Mouse (Mus musculus): ENCODE data around the gene Slc29a1. TPM values are rescaled to one million over a fixed set of nuclear protein-coding genes. Genes with fewer than 3 reads are reported as not detected.
A peak's percentile ranks its signal among the peaks of the same experiment; 100 is the strongest.

The Slc29a1 gene
- polyA plus RNA-seq (2016; fragmentation: Nextera tagmentation; extraction: Ambion mirVana) = 59.1 and 60.5 TPM in 2 replicates

DNA sequence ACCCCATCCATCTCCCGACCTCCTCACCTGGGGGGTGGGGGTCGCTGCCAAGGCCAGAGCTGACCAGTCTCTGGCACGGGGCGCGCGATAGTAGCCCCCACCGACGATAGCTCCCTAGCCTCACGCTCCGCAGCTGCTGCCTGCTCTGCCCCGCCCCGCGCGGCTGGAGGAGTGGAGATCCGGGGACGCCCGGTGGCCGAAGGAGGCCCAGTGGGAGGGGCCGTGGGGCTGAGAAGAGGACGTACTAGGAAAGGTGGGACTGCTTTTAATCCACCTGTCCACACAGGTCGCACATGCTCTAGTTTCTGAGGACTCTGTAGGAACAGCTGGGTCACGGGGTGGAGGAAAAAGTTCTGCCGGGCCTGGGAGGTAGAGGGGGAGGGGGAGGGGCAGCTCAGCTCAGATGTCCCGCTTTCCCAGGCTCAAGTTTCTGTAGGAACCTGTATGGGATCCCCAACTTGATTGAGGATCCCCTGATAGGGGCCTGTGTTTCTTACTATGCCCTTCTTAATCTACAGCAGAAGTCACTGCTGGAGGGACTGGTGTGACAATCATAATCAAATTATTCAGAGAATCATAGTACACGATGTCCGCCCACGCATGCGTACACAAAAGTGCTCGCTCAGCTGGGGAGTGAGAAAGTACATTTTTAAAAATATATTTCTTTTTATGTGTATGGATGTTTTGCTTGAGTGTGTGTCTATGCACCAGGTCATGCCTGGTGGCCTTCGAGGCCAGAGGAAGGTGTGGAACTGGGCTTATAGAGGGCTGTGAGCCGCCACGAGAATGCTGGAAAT, at the start of gene Slc29a1:
Gene Slc29a1 (minus strand): TSS at position 161 of the 797 bp plus-strand sequence.
- peak within 1 kb of the TSS; percentile 38 for H3K9ac ChIP-seq
- 9% methylated on average over 32 of the region's 32 CpGs for WGBS
- no peaks in the 10 kb centered on the region for H3K9me3 ChIP-seq
- H3K4me3 ChIP-seq = peak within 1 kb of the TSS; percentile 34
- H3K36me3 ChIP-seq = no peaks in the 10 kb centered on the region
- no peak for ATAC-seq (ENCODE audit: insufficient number of reproducible peaks, insufficient read depth, low FRiP score, low TSS enrichment)
- peak within 1 kb of the TSS; percentile 65 for H3K4me2 ChIP-seq (replicated peaks)
- peaks cover 45% of the 10 kb centered on the region for H3K27me3 ChIP-seq
- H3K4me1 ChIP-seq = peaks cover 48% of the 10 kb centered on the region
- 0 out of 2 replicates have a peak within 1 kb of the TSS, but pooled peaks have one; percentile 19 for H3K27ac ChIP-seq

DNA sequence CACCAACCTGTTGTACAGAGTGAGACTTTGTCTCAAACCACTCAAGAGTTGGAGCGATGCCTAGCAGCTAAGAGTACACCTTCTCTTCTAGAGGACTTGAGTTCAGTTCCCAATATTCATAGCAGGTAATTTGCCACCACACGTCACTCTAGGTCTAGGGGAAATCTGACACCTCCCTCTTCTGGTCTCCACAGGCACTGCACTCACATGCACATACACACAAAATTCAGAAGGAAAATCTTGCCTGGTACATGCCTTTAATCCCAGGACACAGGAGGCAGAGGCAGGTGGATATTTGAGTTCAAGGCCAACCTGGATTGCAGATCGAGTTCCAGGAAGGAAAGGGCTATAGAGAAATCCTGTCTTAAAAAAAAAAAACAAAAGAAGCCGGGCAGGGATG, 44.8 kb upstream of the Slc29a1 start:
- no peaks in the 10 kb centered on the region for H3K9me3 ChIP-seq
- no peak overlapping the region for H3K27ac ChIP-seq
- no peak for ATAC-seq (ENCODE audit: insufficient number of reproducible peaks, insufficient read depth, low FRiP score, low TSS enrichment)
- H3K27me3 ChIP-seq = no peaks in the 10 kb centered on the region
- no peak overlapping the region for H3K4me3 ChIP-seq
- WGBS = 90% methylated on average over 4 of the region's 4 CpGs
- no peak overlapping the region for H3K9ac ChIP-seq
- H3K4me1 ChIP-seq = no peaks in the 10 kb centered on the region
- H3K36me3 ChIP-seq = no peaks in the 10 kb centered on the region
- H3K4me2 ChIP-seq (replicated peaks) = no peak overlapping the region

DNA sequence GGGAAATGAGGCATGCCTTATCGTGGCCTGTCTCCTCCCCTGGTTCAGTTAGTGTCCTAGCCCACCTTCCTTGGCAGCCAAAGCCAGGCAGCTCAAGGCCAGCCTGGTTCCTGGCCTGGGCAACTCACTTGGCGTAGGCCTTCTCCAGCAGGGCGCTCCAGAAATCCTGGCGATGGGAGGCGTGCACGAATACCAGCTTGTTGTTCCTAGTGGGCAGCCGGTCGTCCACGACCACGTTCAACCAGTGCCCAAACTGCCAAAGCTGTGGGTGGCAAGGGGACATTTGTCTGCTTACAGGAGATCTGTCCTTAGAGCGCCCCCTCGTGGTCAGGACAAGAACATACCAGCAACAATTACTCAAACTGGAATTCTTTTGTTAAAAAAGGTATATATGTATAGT, 43.3 kb upstream of the Slc29a1 start:
- WGBS = 26% methylated on average over 12 of the region's 12 CpGs
- no peak overlapping the region for H3K4me3 ChIP-seq
- H3K4me2 ChIP-seq (replicated peaks) = no peak overlapping the region
- H3K9me3 ChIP-seq = no peaks in the 10 kb centered on the region
- ATAC-seq (ENCODE audit: insufficient number of reproducible peaks, insufficient read depth, low FRiP score, low TSS enrichment) = 0 out of 2 replicates have a peak, but pooled peaks have one; percentile 28
- no peaks in the 10 kb centered on the region for H3K27me3 ChIP-seq
- H3K9ac ChIP-seq = no peak overlapping the region
- H3K36me3 ChIP-seq = no peaks in the 10 kb centered on the region
- H3K4me1 ChIP-seq = no peaks in the 10 kb centered on the region
- no peak overlapping the region for H3K27ac ChIP-seq

DNA sequence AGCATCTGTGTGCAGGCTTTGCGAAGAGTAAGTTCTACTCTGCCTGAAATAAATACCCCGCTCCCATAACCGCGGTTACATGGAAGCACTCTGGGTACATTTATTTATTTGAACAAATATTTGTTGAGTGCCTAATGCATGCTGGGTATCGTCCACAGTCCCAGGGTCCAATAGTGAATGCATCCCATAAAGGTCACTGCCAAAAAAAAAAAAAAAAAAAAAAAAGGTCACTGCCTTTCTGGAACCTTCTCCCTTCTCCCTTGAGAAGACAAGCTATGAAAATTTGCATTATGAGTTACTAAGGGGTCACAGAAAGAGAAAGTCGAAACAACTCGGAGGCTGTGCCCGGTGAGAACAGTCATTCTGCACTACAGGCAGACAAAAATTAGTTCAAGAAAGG, 42.6 kb upstream of the Slc29a1 start:
- ATAC-seq (ENCODE audit: insufficient number of reproducible peaks, insufficient read depth, low FRiP score, low TSS enrichment) = no peak

DNA sequence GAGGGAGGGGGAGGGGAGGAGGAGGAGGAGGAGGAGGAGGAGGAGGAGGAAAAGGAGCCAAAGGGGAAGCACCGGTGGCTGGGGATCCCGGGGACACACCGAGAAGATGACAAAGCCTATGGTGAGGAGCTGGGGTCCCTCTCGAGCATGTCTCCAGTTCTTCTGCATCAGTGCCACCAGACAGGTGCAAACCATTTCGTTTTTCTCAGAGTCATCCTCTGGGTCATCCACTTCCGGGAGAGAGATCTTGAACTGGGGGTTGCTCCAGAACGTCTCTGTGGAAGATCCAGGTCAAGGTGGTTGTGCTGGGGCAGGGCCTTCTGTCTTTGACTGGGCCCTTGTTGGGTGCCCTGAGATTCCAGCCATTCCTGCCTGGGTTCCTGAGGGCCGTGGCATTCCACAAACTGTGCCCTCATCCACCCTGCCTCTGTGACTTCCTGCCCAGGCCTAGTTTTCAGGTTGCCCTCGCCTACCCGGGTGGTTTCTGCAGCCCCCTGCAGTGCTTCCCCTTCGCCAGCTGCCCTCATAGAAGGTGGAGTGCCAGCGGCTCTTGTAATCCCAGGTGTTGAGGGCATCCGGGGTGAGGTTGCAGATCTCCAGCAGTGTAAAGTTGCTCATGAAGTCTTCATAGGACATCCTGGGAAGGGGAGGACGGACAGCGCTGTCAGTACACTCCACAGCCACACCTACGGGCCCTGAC, 39.3 kb upstream of the Slc29a1 start:
- 80% methylated on average over 16 of the region's 16 CpGs for WGBS
- Histone ChIP-seq H3K27ac (no peak overlapping the region), H3K4me1 (no peaks in the 10 kb centered on the region), H3K4me3 (no peak overlapping the region), H3K36me3 (no peaks in the 10 kb centered on the region), H3K27me3 (no peaks in the 10 kb centered on the region), H3K4me2 (replicated peaks) (no peak overlapping the region), H3K9ac (no peak overlapping the region), H3K9me3 (no peaks in the 10 kb centered on the region)
- no peak for ATAC-seq (ENCODE audit: insufficient number of reproducible peaks, insufficient read depth, low FRiP score, low TSS enrichment)

More for the DNA sequence above, 42.6 kb upstream of the Slc29a1 start:
- WGBS = 93% methylated on average over 8 of the region's 8 CpGs
- no peak overlapping the region for H3K27ac ChIP-seq
- H3K9ac ChIP-seq = no peak overlapping the region
- no peaks in the 10 kb centered on the region for H3K4me1 ChIP-seq
- no peak overlapping the region for H3K4me2 ChIP-seq (replicated peaks)
- no peaks in the 10 kb centered on the region for H3K9me3 ChIP-seq
- H3K4me3 ChIP-seq = no peak overlapping the region
- H3K36me3 ChIP-seq = no peaks in the 10 kb centered on the region
- H3K27me3 ChIP-seq = no peaks in the 10 kb centered on the region

DNA sequence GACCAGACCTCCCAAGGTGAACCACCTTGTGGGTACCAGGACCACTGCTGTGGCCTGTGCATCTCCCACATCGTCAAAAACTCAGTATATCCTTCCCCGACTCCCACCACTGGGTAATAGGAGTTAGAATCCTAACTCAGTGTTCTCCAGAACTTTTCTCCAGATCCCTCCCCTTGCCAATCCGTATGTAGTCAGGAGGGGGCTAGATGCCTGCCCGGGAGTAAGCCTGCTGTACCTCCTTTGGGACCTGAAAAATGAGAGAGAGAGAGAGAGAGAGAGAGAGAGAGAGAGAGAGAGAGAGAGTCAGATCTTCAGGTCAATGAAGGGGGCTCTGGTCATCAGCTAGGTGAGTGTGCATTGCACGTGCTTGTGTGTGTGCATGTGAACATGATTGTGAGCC, 34.6 kb upstream of the Slc29a1 start:
- H3K4me2 ChIP-seq (replicated peaks) = no peak overlapping the region
- no peak for ATAC-seq (ENCODE audit: insufficient number of reproducible peaks, insufficient read depth, low FRiP score, low TSS enrichment)
- no peak overlapping the region for H3K4me3 ChIP-seq
- no peaks in the 10 kb centered on the region for H3K9me3 ChIP-seq
- H3K27me3 ChIP-seq = no peaks in the 10 kb centered on the region; the same call in 1 of the 2 replicates
- 83% methylated on average over 5 of the region's 5 CpGs for WGBS
- peaks cover 5% of the 10 kb centered on the region; the same call in 1 of the 2 replicates for H3K4me1 ChIP-seq
- H3K27ac ChIP-seq = no peak overlapping the region
- no peak overlapping the region for H3K9ac ChIP-seq
- H3K36me3 ChIP-seq = no peaks in the 10 kb centered on the region

DNA sequence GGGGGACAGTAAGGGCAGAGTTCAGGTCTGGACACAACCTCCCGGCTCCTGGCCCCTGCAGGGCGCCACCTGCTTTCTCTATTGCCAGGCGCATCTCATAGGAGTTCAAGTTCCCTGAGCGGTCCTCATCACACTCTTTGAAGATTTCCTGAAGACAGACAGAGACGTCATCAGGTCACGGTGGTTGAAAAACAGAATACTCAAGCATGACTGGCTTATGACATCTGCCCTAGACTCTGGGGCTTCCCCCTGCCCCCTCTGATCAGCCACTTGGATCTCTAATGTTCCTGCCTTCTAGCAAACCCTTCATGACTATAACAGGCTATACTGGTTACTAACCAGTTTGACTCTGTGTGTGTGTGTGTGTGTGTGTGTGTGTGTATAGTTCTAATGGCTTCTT, 32.5 kb upstream of the Slc29a1 start:
- no peak for ATAC-seq (ENCODE audit: insufficient number of reproducible peaks, insufficient read depth, low FRiP score, low TSS enrichment)
- Histone ChIP-seq H3K4me3 (no peak overlapping the region), H3K4me2 (replicated peaks) (no peak overlapping the region), H3K27ac (no peak overlapping the region), H3K9me3 (no peaks in the 10 kb centered on the region), H3K9ac (no peak overlapping the region), H3K4me1 (peaks cover 5% of the 10 kb centered on the region; the same call in 1 of the 2 replicates), H3K27me3 (no peaks in the 10 kb centered on the region; the same call in 1 of the 2 replicates), H3K36me3 (no peaks in the 10 kb centered on the region)
- WGBS = 73% methylated on average over 6 of the region's 6 CpGs

DNA sequence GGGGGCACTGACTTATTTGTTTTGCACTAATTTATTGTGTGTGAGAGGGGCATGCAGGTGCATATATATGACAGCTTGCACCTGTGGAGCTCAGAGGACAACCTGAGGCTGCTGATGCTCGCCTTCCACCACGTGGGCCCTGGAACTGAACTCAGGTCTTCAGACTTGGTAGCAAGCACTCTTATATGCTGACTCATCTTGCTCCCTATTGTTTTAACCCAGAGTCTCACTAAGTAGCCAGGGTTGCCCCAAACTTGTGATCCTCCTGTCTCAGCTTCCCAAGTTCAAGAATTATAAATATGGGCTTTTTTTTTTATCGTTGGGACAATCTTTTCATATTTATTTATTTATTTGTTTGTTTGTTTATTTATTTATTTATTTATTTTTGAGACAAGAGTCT, 31.6 kb upstream of the Slc29a1 start:
- H3K4me3 ChIP-seq = no peak overlapping the region
- no peaks in the 10 kb centered on the region for H3K36me3 ChIP-seq
- no peaks in the 10 kb centered on the region for H3K9me3 ChIP-seq
- peaks cover 9% of the 10 kb centered on the region; the same call in 1 of the 2 replicates for H3K4me1 ChIP-seq
- WGBS = 51% methylated on average over 3 of the region's 3 CpGs
- peak overlapping the region; percentile 78 for H3K4me2 ChIP-seq (replicated peaks)
- H3K27me3 ChIP-seq = no peaks in the 10 kb centered on the region; the same call in 1 of the 2 replicates
- H3K9ac ChIP-seq = no peak overlapping the region
- H3K27ac ChIP-seq = no peak overlapping the region
- ATAC-seq (ENCODE audit: insufficient number of reproducible peaks, insufficient read depth, low FRiP score, low TSS enrichment) = no peak

DNA sequence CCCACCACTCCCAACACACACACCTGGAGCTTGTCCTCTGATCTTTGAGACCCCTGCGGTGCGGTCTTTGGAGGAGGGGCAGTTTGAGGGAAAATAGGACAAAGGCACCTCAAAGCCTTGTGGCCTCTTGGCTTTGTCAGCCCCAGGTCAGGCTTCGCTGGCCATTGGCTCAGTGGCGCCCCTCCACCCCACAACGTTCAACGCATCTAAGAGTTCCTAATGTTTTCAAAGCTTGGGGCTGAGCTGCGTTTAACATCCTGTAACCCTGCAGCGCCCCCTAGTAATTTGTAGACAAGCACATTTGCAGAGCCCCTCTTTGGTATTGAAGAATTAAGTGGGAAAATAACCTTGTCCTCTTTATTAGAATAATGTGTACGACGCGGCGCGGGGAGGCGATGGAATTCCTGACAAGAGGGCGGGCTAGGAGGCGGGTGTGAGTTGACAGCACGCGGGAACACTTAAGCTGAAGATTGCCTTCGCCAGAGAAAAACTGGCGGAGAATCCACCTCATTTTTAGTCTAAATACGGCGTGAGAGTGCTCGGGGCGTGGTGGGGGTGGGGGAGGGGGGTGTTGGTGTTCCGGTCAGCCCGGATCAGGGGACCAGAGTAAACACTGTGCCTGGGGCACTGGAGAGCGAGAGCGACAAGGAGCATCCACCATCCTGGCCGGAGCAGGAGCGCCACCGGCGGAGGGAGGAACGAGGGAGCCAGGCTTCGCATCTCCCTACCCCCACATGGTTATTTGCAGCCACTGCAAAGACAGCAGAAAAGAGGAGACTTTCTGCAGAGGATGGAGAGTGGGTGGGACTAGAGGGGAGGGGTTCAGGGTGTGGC, 30.7 kb upstream of the Slc29a1 start:
- Histone ChIP-seq H3K4me2 (replicated peaks) (peak overlapping the region; percentile 78), H3K27me3 (no peaks in the 10 kb centered on the region; the same call in 1 of the 2 replicates), H3K9me3 (no peaks in the 10 kb centered on the region), H3K4me1 (peaks cover 9% of the 10 kb centered on the region; the same call in 1 of the 2 replicates), H3K9ac (peak overlapping the region; percentile 51; the same call in 1 of the 2 replicates), H3K4me3 (peak overlapping the region; percentile 42), H3K36me3 (no peaks in the 10 kb centered on the region), H3K27ac (peak overlapping the region; percentile 32; the same call in 1 of the 2 replicates)
- 1% methylated on average over 34 of the region's 34 CpGs for WGBS
- peak; percentile 59; the same call in 1 of the 2 replicates for ATAC-seq (ENCODE audit: insufficient number of reproducible peaks, insufficient read depth, low FRiP score, low TSS enrichment)

DNA sequence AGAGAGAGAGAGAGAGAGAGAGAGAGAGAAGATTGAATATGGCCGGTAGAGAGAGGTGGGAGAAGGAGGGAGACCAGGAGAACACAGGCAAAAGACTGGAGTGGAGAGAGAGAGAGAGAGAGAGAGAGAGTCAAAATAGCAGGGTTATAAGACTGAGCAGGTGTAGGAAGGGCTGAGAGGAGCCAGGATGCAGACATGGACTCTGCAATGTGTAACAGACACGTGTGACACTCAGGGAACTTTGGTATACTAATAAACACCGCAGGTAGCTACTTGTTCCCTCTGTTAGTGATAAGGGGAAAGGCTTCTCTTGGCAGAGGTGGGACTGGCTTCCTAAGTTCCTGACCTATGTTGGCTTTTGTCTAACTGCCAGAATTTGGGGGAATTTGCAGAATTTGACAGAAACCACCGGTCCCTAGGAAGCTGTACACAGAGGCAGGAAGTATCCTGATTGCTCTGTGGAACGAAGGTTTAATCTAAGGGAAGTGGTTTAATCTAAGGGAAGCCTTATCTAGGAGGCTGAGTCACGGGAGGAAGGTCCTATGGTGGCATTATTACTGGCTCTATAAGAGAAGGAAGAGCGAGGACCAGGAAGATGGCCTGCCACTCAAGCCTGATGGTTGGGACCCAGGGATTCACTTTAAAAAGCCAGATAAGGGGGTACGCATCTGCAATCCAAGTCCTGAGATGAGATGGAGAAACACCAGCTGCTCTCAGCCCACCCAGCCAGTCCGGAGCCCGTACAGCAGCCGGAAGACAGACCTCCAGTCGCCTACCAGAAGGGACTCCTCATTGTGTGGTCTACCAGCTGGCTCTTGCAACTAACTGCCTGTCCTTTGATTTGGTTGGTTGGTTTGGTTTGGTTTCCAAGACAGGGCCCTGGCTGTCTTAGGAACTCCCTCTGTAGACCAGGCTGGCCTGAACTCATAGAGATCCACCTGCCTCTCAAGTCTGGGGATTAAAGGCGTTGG, 29.8 kb upstream of the Slc29a1 start:
- Histone ChIP-seq H3K4me1 (peaks cover 9% of the 10 kb centered on the region; the same call in 1 of the 2 replicates), H3K27me3 (no peaks in the 10 kb centered on the region; the same call in 1 of the 2 replicates), H3K4me2 (replicated peaks) (peak overlapping the region; percentile 78), H3K4me3 (peak overlapping the region; percentile 42; the same call in 1 of the 2 replicates), H3K36me3 (no peaks in the 10 kb centered on the region), H3K9me3 (no peaks in the 10 kb centered on the region), H3K9ac (no peak overlapping the region), H3K27ac (0 out of 2 replicates have a peak overlapping the region, but pooled peaks have one; percentile 32)
- no peak for ATAC-seq (ENCODE audit: insufficient number of reproducible peaks, insufficient read depth, low FRiP score, low TSS enrichment)
- 69% methylated on average over 13 of the region's 13 CpGs for WGBS
